Mouse (Mus musculus): ENCODE measurements around the gene Adarb2. TPM values are rescaled to one million over a fixed set of nuclear protein-coding genes. Genes with fewer than 3 reads are reported as not detected.

The Adarb2 gene
- polyA plus RNA-seq, 1 experiment, result not detected

DNA sequence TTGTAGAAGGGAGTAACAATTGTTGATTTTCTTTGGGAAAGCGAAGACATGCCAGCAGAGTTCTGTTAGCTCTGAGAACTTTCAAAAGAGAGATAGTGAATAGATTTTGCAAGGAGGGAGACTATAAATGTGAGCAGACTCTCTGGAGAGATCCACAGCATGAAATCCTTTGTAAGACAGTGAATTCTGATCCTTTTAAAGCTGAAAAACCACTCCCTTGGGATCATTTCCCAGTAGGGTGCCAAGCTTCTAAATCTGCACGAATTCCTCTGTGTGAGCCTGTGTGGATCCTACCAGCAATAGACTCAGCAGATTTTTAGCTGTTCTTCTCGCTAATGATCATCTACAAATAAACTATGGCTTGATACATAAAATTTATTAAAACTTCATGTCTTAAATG lies 278.7 kb downstream of the Adarb2 start:
- TF ChIP-seq GATA1 (IDR thresholded peaks at IDR 0.05; ENCODE audit: borderline replicate concordance, low read length) (no peak), FLI1 (IDR thresholded peaks at IDR 0.05; ENCODE audit: low read length) (no peak)
- H3K4me3 ChIP-seq (replicated peaks), result no peak overlapping the region
- H3K4me1 ChIP-seq, result no peaks in the 10 kb centered on the region
- H3K27me3 ChIP-seq (replicated peaks), result no peaks in the 10 kb centered on the region
- H3K36me3 ChIP-seq (replicated peaks; ENCODE audit: low read length), result no peaks in the 10 kb centered on the region
- no peaks in the 10 kb centered on the region for H3K9me3 ChIP-seq

DNA sequence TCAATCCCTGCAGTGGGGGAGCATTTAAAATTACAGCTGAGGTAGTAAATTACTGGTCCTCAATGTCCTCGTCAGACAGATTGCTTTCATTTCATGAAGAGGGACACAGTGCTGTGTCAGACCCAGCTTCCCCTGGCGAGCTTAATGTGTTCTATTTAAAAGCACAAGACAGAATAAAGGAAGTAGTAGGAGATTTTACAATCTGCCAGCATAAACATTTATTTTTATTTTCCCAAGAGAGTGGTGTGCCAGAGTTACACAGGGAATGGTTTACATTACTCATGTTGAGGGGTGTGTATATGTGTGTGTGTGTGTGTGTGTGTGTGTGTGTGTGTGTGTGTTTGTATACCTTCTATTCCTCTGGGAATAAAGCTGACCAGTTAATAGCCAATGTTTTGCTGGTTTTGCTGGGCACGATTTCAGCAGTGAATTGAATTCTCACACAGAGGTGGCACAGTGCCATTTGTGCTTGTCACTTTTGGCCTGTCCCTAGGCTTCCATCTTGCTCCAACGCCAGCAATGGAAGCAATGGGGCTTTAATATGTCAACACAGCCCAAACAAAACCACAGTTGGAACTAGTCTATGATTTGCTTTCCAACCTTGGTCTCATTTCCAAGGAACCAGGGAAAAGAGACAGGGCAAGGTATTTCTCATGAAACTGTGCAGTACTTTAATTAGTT lies 282.1 kb downstream of the Adarb2 start:
- Histone ChIP-seq H3K4me1 (no peaks in the 10 kb centered on the region), H3K27me3 (replicated peaks) (no peaks in the 10 kb centered on the region), H3K36me3 (replicated peaks; ENCODE audit: low read length) (no peaks in the 10 kb centered on the region), H3K4me3 (replicated peaks) (no peak overlapping the region), H3K9me3 (0 out of 2 replicates have a peak, but pooled peaks cover 6% of the 10 kb centered on the region)
- TF ChIP-seq GATA1 (IDR thresholded peaks at IDR 0.05; ENCODE audit: borderline replicate concordance, low read length) (no peak), FLI1 (IDR thresholded peaks at IDR 0.05; ENCODE audit: low read length) (no peak)

DNA sequence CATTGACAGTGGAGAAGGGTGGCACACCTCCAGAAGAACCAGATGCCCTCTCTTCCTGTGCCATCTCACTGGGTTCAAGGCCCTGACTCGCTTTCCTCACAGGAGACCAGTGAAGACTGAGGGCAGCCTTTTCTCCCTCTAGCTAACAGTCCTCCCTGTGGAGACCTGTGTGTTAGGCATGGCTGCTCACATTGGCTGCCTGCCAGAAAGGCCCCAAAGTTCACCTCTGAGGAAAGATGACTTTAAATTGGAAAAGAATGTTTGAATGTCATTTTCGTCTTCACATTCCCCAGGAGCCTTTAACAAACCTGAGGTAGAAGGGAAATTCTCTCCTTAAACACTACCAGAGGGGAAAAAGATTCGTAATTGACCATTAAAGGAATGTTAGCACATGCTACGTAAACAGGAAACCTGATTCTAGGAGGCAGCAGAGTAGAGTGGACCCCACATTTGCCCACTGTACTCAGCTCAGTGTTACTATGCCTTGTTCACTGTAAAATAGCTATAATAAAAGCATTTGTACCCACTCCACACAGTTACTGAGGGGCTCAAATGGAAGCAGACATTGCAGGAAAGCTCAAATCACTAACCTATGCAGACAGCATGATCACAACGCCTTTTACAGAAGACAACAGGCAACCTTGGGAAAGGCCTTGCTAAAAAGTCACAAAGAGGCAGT lies 285.2 kb downstream of the Adarb2 start:
- Histone ChIP-seq H3K27me3 (replicated peaks) (no peaks in the 10 kb centered on the region), H3K9me3 (0 out of 2 replicates have a peak, but pooled peaks cover 6% of the 10 kb centered on the region), H3K36me3 (replicated peaks; ENCODE audit: low read length) (no peaks in the 10 kb centered on the region), H3K4me3 (replicated peaks) (no peak overlapping the region), H3K4me1 (no peaks in the 10 kb centered on the region)
- TF ChIP-seq GATA1 (IDR thresholded peaks at IDR 0.05; ENCODE audit: borderline replicate concordance, low read length), result no peak

DNA sequence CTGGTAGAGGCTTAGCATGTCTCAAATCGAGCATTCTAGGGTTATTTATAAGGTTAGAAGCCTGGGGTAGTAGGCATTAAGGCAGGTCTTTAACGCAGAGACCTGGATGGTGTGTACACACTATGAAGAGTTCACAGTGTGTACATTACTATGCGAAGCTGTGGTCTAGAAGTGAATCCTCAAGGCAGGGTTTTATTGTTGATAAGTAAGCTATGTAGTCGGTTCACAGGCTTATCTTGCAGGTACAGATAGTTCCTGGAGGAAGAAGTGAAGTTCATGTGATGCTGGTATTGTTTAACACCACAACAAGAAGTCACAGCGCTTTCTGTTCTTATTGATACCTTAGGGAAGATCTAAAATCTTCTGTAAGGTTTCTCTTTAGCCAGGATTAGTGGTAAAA lies 290.7 kb downstream of the Adarb2 start:
- Histone ChIP-seq H3K36me3 (replicated peaks; ENCODE audit: low read length) (no peaks in the 10 kb centered on the region), H3K9me3 (no peaks in the 10 kb centered on the region), H3K27me3 (replicated peaks) (no peaks in the 10 kb centered on the region), H3K4me1 (no peaks in the 10 kb centered on the region; the same call in 1 of the 2 replicates), H3K4me3 (replicated peaks) (no peak overlapping the region)
- TF ChIP-seq FLI1 (IDR thresholded peaks at IDR 0.05; ENCODE audit: low read length), result no peak
- no peak for TF ChIP-seq GATA1 (IDR thresholded peaks at IDR 0.05; ENCODE audit: borderline replicate concordance, low read length)

DNA sequence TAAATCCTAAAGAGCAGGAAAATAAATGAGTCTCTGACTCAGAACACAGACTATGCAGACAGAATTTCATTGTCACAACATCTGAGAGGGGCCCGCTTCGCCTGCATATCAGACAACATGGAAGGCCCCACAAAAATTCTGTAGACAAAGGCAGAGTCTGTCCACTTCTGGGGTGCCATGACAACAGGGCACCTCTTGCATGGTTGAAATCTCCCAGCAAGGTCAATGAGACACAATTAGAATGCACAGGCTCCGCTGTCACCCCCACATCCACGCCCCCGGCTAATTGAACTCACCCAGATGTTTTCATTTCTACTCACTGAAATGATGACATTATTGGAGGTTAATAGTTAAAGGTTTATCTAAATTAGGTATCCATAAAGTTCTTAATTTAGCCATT lies 296.9 kb downstream of the Adarb2 start:
- TF ChIP-seq FLI1 (IDR thresholded peaks at IDR 0.05; ENCODE audit: low read length) (no peak), GATA1 (IDR thresholded peaks at IDR 0.05; ENCODE audit: borderline replicate concordance, low read length) (no peak)
- Histone ChIP-seq H3K36me3 (replicated peaks; ENCODE audit: low read length) (no peaks in the 10 kb centered on the region), H3K4me3 (replicated peaks) (no peak overlapping the region)

DNA sequence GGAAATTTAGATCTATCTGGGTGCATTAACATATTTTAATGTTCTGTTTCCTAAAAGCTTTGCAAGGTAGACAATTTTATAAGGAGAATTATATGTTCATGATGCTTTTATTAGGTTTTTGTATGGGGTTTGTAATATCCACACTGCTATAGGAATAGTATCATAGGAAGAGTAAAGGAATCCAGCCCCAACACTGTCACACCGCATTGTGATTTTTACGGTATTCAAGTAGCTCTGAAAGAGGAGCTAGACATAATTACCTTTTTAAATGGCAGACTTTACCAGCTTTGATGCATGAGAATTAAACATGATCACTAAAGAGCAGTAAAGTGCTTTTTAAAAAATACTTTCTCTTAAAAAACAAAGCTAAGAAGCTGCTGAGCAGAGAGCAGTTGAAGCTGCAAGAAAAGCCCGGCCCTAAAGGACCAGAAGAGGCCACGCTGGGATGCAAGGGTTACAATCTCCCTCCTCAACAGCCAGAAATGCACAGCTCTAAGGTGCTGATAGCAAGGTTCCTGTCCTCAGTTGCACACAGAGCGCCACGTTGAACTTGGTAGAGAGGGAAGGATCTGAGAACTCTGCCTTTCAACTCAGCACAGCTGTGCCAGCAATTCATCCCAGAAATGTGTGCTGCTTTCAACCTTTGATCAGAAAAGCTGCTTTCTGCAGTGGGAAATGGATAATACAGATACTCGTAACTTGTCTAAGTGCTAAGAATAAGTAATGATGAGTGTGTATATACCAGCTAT lies 308.6 kb downstream of the Adarb2 start:
- H3K27me3 ChIP-seq (replicated peaks), result no peaks in the 10 kb centered on the region
- no peaks in the 10 kb centered on the region for H3K36me3 ChIP-seq (replicated peaks; ENCODE audit: low read length)
- no peaks in the 10 kb centered on the region for H3K9me3 ChIP-seq
- no peak overlapping the region for H3K4me3 ChIP-seq (replicated peaks)
- H3K4me1 ChIP-seq, result no peaks in the 10 kb centered on the region
- TF ChIP-seq GATA1 (IDR thresholded peaks at IDR 0.05; ENCODE audit: borderline replicate concordance, low read length) (no peak), FLI1 (IDR thresholded peaks at IDR 0.05; ENCODE audit: low read length) (no peak)

More for the DNA sequence above, 296.9 kb downstream of the Adarb2 start:
- no peaks in the 10 kb centered on the region for H3K9me3 ChIP-seq
- no peaks in the 10 kb centered on the region for H3K27me3 ChIP-seq (replicated peaks)
- H3K4me1 ChIP-seq, result no peaks in the 10 kb centered on the region

DNA sequence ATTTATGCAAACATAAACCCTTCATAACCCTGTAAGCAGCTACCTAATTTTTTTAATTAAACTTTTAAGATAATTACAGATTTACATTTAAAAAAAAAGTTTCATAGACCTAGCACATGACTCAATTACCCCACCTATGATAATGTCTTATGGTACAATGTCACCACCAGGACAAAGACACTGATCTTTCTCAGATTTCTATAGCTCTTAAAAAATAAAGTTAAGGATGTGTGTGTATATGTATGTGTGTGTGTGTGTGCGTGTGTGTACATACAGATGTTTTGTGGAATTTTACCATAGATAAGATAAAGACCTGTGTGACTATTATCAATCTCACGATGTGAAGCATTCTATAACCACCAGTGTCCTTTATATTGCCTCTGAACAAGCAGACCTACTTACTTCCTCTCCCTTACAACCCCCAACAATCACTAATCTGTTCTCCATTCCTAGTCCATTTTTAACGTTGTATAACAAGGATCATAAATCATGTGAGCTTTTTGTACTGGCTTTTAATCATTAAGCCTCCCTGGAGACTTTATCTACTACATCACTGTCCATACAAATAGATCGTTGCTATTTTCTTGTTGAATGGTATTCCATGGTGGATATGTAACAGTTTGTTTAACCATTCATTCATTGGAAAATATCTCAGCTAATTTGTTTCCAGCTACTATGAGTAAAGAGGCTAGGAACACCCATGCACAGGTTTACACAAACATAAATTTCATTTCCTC lies 313.5 kb downstream of the Adarb2 start:
- no peaks in the 10 kb centered on the region for H3K36me3 ChIP-seq (replicated peaks; ENCODE audit: low read length)
- TF ChIP-seq GATA1 (IDR thresholded peaks at IDR 0.05; ENCODE audit: borderline replicate concordance, low read length), result no peak
- no peak for TF ChIP-seq FLI1 (IDR thresholded peaks at IDR 0.05; ENCODE audit: low read length)
- H3K4me1 ChIP-seq, result no peaks in the 10 kb centered on the region

DNA sequence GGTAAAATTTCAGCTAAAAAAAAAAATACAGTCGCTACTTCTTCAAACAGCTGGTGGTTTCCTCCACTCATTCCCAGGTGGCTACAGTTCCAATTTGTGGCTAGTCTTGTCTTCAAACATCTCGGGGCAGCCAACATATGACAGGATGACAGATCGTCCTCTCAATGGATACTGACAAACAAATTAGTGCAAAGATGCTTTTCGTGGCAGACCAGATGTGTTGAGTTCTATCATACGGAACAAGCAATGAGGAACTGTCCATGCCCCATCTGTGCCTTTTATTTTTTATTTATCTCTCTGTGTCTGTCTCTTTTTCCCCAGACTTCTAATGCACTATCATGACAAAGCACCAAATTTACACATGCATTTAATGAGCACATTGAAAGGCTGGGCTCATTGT lies 316.5 kb downstream of the Adarb2 start:
- Histone ChIP-seq H3K4me1 (no peaks in the 10 kb centered on the region), H3K4me3 (replicated peaks) (no peak overlapping the region), H3K36me3 (replicated peaks; ENCODE audit: low read length) (no peaks in the 10 kb centered on the region), H3K9me3 (no peaks in the 10 kb centered on the region), H3K27me3 (replicated peaks) (no peaks in the 10 kb centered on the region)
- TF ChIP-seq FLI1 (IDR thresholded peaks at IDR 0.05; ENCODE audit: low read length) (no peak), GATA1 (IDR thresholded peaks at IDR 0.05; ENCODE audit: borderline replicate concordance, low read length) (no peak)

More for the DNA sequence above, 313.5 kb downstream of the Adarb2 start:
- Histone ChIP-seq H3K27me3 (replicated peaks) (no peaks in the 10 kb centered on the region), H3K9me3 (no peaks in the 10 kb centered on the region), H3K4me3 (replicated peaks) (no peak overlapping the region)

DNA sequence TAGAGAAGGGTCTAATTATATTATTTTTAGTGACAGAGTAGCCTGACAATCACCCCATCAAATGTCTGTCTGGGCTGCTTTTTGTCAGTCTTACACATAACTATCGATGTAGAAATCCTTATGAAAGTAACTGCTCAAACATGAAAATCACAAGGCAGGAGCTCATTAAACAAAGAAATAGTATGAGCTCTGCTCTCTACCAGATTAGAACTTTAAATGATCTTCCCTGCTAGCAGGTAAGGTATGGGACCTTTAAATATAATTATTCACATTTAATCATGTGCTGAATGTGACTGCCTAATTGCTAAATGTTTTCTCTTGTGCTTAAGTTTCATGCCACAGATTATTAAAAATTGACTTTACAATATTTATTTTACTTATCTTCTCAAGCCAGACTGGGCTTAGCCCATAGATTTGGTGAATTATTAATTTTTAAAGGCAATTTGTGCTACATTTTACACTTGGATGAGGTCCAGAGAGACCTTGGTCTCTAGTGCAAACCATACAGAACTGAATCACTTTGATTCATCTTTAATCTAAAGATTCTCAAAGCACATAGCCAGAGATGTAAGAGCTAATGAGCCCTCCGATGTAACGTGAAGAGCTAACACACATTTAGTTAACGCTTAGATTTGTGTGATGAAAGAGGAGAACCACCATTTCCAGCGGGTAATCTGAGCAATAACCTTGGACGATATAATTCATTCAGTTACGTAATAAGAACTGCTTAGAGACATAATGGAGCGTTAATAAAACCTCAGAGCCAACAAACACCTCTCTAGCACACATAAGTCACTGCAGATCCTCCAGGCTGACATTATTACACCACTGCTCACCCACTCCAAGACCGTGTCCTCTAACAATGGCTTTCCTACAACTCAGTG lies 323.3 kb downstream of the Adarb2 start:
- H3K4me1 ChIP-seq, result no peaks in the 10 kb centered on the region
- no peaks in the 10 kb centered on the region for H3K9me3 ChIP-seq
- no peak overlapping the region for H3K4me3 ChIP-seq (replicated peaks)
- H3K36me3 ChIP-seq (replicated peaks; ENCODE audit: low read length), result no peaks in the 10 kb centered on the region
- TF ChIP-seq FLI1 (IDR thresholded peaks at IDR 0.05; ENCODE audit: low read length), result no peak
- TF ChIP-seq GATA1 (IDR thresholded peaks at IDR 0.05; ENCODE audit: borderline replicate concordance, low read length), result no peak
- H3K27me3 ChIP-seq (replicated peaks), result no peaks in the 10 kb centered on the region
